Mouse (Mus musculus) heart, embryonic 13.5 days (tissue): ENCODE measurements at regions not wholly inside any gene's neighbourhood (a gene's known extent, or its start where the extent isn't known, plus 50 kb on each side); places are given as distances from the start of the nearest gene placed in this dataset.
A peak's percentile ranks its signal among the peaks of the same experiment; 100 is the strongest.
"Not testable (repeated sequence)": the region's sequence is repeated elsewhere in the genome, so short reads cannot be mapped to it uniquely, and the experiment has no call there.

Experiments
- ATAC-seq: fragments of 200-750 bp; cut with Nextera tagmentation; 2 replicates; pipeline ENCODE4 v1.8.0; 2017; ENCODE audit warnings: moderate TSS enrichment; ENCODE audit not compliant: insufficient number of reproducible peaks, low FRiP score, low TSS enrichment; ENCODE audit errors: extremely low read depth
- H3K27ac ChIP-seq: fragments of 300-500 bp; sonication (generic); replicated peaks from 2 replicates; pipeline ENCODE4 v1.5.1; 2015; ENCODE audit warnings: moderate library complexity, mild to moderate bottlenecking, inconsistent platforms
- H3K27me3 ChIP-seq: fragments of 300-500 bp; sonication (generic); replicated peaks from 2 replicates; pipeline ENCODE4 v1.6.1; 2015; ENCODE audit warnings: mild to moderate bottlenecking, inconsistent platforms
- H3K36me3 ChIP-seq: fragments of 300-500 bp; sonication (generic); 2 replicates; pipeline ENCODE4 v1.6.1; 2015; ENCODE audit warnings: mild to moderate bottlenecking, inconsistent platforms
- H3K4me1 ChIP-seq: fragments of 300-500 bp; sonication (generic); 2 replicates; pipeline ENCODE4 v1.6.1; 2015; ENCODE audit warnings: inconsistent platforms
- H3K4me2 ChIP-seq: fragments of 300-500 bp; sonication (generic); 2 replicates; pipeline ENCODE4 v1.6.1; 2015; ENCODE audit warnings: inconsistent platforms, mild to moderate bottlenecking, moderate library complexity
- H3K4me3 ChIP-seq: fragments of 300-500 bp; sonication (generic); 2 replicates; pipeline ENCODE4 v1.5.1; 2015; ENCODE audit warnings: moderate library complexity, mild to moderate bottlenecking, inconsistent platforms
- H3K9ac ChIP-seq: fragments of 300-500 bp; sonication (generic); 2 replicates; pipeline ENCODE4 v1.6.1; 2015; ENCODE audit warnings: inconsistent platforms, mild to moderate bottlenecking, moderate library complexity
- H3K9me3 ChIP-seq: fragments of 300-500 bp; sonication (generic); 2 replicates; pipeline ENCODE4 v1.6.1; 2016; ENCODE audit warnings: inconsistent platforms
- WGBS: fragments of 180-500 bp; shearing (Covaris S2); methylation state at CpG from one replicate; pipeline ENCODE4 v1.1.7; 2015; ENCODE audit warnings: mixed read lengths; 5-methylcytosine and 5-hydroxymethylcytosine counted together

- Histone ChIP-seq H3K9ac (no peak overlapping the region), H3K9me3 (no peaks in the 10 kb centered on the region), H3K4me1 (no peaks in the 10 kb centered on the region), H3K36me3 (no peaks in the 10 kb centered on the region), H3K27me3 (no peaks in the 10 kb centered on the region), H3K4me2 (no peak overlapping the region), H3K4me3 (no peak overlapping the region), H3K27ac (no peak overlapping the region)
- WGBS = 42% methylated on average over 3 of the region's 3 CpGs
- ATAC-seq = no peak
Measured at GRCm38 (mm10) chr1:113932492-113932891, 1752.1 kb upstream of the Cntnap5a start.

GRCm38 (mm10) chr1:113958016-113958751, 1726.4 kb upstream of the Cntnap5a start:
- H3K4me3 ChIP-seq = no peak overlapping the region
- no peak overlapping the region for H3K4me2 ChIP-seq
- no peaks in the 10 kb centered on the region; the same call in 1 of the 2 replicates for H3K9me3 ChIP-seq
- no peaks in the 10 kb centered on the region for H3K36me3 ChIP-seq
- no peaks in the 10 kb centered on the region for H3K4me1 ChIP-seq
- 73% methylated on average over 6 of the region's 6 CpGs for WGBS
- H3K27ac ChIP-seq = no peak overlapping the region
- no peak overlapping the region for H3K9ac ChIP-seq
- ATAC-seq = no peak
- H3K27me3 ChIP-seq = no peaks in the 10 kb centered on the region

DNA sequence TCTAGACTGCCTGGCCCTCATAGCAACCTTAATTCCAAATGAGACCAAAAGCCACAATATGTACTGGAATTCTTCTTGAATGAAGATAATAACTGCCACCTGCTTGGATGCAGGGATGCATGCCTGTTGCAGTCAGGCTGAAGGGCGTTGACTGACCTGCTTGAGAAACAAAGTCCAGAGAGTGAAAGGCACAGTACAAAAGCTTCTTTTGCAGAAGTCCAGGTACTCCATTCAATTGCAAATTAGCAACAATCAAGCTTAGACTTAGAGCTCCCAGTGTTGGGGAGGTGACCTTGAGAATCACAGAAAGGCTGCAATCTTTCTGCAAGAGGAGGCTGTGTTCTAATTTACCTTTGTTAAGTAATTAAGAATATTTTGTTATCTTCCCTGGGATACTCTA, 1725.3 kb upstream of the Cntnap5a start:
- H3K4me1 ChIP-seq, H3K9ac ChIP-seq, H3K9me3 ChIP-seq, H3K36me3 ChIP-seq, H3K4me2 ChIP-seq, H3K4me3 ChIP-seq, H3K27ac ChIP-seq, ATAC-seq, H3K27me3 ChIP-seq: not testable (repeated sequence)
- 67% methylated on average over 1 of the region's 1 CpGs for WGBS

- H3K27ac ChIP-seq = not testable (repeated sequence)
Measured at GRCm38 (mm10) chr1:113963931-113964330, 1720.6 kb upstream of the Cntnap5a start.

DNA sequence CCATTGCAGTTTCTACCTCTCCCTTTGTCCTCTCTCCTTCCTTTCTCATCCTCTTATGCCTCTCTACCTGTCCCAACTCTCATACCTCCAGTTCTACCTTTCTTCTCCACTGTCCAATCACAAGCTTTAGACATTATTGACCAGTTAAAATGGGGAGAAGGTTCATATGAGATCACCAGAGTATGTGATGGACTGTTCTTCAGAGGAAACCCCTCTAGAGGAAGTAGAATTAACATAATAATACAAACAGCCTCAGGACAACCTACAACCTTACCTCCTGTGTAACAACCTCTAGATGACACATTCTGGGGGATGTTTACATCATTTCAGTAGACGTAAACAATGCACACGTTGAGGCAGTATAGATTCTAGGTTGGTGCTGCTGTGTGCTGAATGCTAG, 1720.1 kb upstream of the Cntnap5a start:
- Histone ChIP-seq H3K27ac (no peak overlapping the region), H3K9me3 (no peaks in the 10 kb centered on the region), H3K4me2 (no peak overlapping the region), H3K36me3 (no peaks in the 10 kb centered on the region), H3K4me1 (no peaks in the 10 kb centered on the region), H3K9ac (no peak overlapping the region), H3K27me3 (no peaks in the 10 kb centered on the region), H3K4me3 (no peak overlapping the region)
- WGBS = 75% methylated on average over 2 of the region's 2 CpGs
- no peak for ATAC-seq

More at GRCm38 (mm10) chr1:113963931-113964330, 1720.6 kb upstream of the Cntnap5a start:
- H3K4me1 ChIP-seq, H3K36me3 ChIP-seq, H3K9me3 ChIP-seq, H3K9ac ChIP-seq, ATAC-seq, H3K4me3 ChIP-seq, H3K27me3 ChIP-seq, H3K4me2 ChIP-seq: not testable (repeated sequence)
- 44% methylated on average over 2 of the region's 2 CpGs for WGBS

DNA sequence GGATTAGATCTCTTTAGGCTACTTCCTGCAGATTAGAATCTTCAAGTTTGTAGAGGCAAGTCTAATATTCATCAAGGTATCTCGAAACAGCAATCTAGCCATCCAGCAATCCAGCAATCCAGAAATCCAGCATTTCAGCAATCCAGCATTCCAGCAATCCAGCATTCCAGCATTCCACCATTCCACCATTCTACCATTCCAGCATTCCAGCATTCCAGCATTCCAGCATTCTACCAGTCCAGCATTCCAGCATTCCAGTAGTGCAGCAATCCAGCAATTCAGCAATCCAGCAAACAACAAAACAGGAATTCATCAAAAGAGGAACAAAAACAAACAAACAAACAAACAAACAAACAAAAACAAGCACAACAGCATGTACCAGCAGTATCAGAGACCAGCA, 1713.9 kb upstream of the Cntnap5a start:
- H3K36me3 ChIP-seq = no peaks in the 10 kb centered on the region
- H3K4me3 ChIP-seq = no peak overlapping the region
- no peaks in the 10 kb centered on the region for H3K27me3 ChIP-seq
- H3K4me2 ChIP-seq = no peak overlapping the region
- H3K4me1 ChIP-seq = no peaks in the 10 kb centered on the region
- 41% methylated on average over 1 of the region's 1 CpGs for WGBS
- H3K9ac ChIP-seq = no peak overlapping the region
- H3K27ac ChIP-seq = no peak overlapping the region
- no peak for ATAC-seq
- no peaks in the 10 kb centered on the region for H3K9me3 ChIP-seq

- ATAC-seq = no peak
- no peaks in the 10 kb centered on the region for H3K9me3 ChIP-seq
- no peak overlapping the region for H3K9ac ChIP-seq
- H3K4me2 ChIP-seq = no peak overlapping the region
- no peak overlapping the region for H3K4me3 ChIP-seq
- H3K27me3 ChIP-seq = no peaks in the 10 kb centered on the region
- no peak overlapping the region for H3K27ac ChIP-seq
- H3K36me3 ChIP-seq = no peaks in the 10 kb centered on the region
- H3K4me1 ChIP-seq = no peaks in the 10 kb centered on the region
Measured at GRCm38 (mm10) chr1:113980111-113980510, 1704.4 kb upstream of the Cntnap5a start.

DNA sequence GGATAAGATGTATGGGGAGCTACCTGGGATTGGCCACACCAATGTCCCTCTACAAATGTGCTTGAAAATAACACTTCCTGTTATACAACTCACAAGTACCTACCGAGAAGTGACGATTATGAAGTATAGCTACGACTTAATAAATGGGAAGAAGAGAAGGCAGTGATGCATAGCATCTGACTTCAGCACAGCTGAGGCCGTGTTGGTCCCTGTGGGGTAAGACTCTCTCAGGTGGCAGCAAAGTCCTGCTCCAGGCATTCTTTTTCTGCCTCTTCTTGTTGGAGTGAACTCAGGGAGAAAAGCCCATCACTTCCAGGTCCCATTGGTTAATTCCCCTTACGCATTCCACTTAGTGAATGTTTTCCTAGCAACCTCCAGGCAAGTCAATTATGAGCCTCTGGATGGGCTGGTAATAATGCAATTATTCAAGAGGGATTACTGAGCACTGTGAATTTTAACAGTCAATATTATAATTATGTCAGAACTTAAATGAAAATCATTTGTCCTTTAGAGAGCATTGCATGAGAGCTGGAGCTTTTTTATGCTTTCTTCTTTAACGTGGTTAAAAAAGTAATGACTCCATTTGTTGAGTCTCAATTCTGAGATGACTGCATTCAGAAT, 1694.8 kb upstream of the Cntnap5a start:
- H3K9ac ChIP-seq = no peak overlapping the region
- WGBS = 78% methylated on average over 6 of the region's 6 CpGs
- no peak overlapping the region for H3K4me2 ChIP-seq
- no peak overlapping the region for H3K27ac ChIP-seq
- H3K4me3 ChIP-seq = no peak overlapping the region
- no peaks in the 10 kb centered on the region for H3K9me3 ChIP-seq
- ATAC-seq = no peak
- H3K27me3 ChIP-seq = no peaks in the 10 kb centered on the region
- no peaks in the 10 kb centered on the region for H3K36me3 ChIP-seq
- no peaks in the 10 kb centered on the region for H3K4me1 ChIP-seq

GRCm38 (mm10) chr1:113992488-113992887, 1692.1 kb upstream of the Cntnap5a start:
- H3K4me3 ChIP-seq = no peak overlapping the region
- H3K9me3 ChIP-seq = no peaks in the 10 kb centered on the region
- no peak overlapping the region for H3K9ac ChIP-seq
- no peak for ATAC-seq
- no peaks in the 10 kb centered on the region for H3K36me3 ChIP-seq
- H3K4me2 ChIP-seq = no peak overlapping the region
- no peaks in the 10 kb centered on the region for H3K4me1 ChIP-seq
- H3K27ac ChIP-seq = no peak overlapping the region
- H3K27me3 ChIP-seq = no peaks in the 10 kb centered on the region
- WGBS = 29% methylated on average over 2 of the region's 2 CpGs

GRCm38 (mm10) chr1:114037877-114038276, 1646.7 kb upstream of the Cntnap5a start:
- no peaks in the 10 kb centered on the region for H3K36me3 ChIP-seq

DNA sequence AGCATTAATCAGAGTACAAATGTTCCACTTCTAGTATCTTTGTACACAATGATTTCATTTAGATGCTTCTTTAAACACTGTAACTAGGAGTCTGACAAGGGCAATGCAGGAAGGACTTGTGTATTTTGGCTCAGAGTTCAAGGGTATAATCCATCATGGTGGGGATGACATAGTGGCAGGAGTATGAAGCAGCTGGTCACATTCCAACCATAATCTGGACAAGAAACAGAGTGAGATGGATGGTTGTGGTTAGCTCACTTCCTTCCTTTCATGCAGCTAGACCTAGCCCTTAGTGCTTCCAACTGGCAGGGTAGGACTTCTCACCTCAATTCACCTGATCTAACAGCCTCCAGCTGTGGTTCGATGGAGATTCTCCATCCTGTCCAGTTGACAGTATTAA, 1645.2 kb upstream of the Cntnap5a start:
- no peaks in the 10 kb centered on the region; the same call in 1 of the 2 replicates for H3K9me3 ChIP-seq
- ATAC-seq = no peak
- 0 out of 2 replicates have a peak overlapping the region, but pooled peaks have one; percentile 12 for H3K27ac ChIP-seq
- no peaks in the 10 kb centered on the region for H3K36me3 ChIP-seq
- H3K27me3 ChIP-seq = no peaks in the 10 kb centered on the region
- 61% methylated on average over 1 of the region's 1 CpGs for WGBS
- H3K9ac ChIP-seq = no peak overlapping the region
- H3K4me1 ChIP-seq = no peaks in the 10 kb centered on the region
- H3K4me3 ChIP-seq = no peak overlapping the region
- no peak overlapping the region for H3K4me2 ChIP-seq

More at GRCm38 (mm10) chr1:114037877-114038276, 1646.7 kb upstream of the Cntnap5a start:
- H3K27me3 ChIP-seq = no peaks in the 10 kb centered on the region
- no peak overlapping the region for H3K27ac ChIP-seq
- H3K4me2 ChIP-seq = no peak overlapping the region
- no peak overlapping the region for H3K9ac ChIP-seq
- ATAC-seq = no peak
- H3K9me3 ChIP-seq = no peaks in the 10 kb centered on the region; the same call in 1 of the 2 replicates
- H3K4me3 ChIP-seq = no peak overlapping the region
- no peaks in the 10 kb centered on the region for H3K4me1 ChIP-seq

DNA sequence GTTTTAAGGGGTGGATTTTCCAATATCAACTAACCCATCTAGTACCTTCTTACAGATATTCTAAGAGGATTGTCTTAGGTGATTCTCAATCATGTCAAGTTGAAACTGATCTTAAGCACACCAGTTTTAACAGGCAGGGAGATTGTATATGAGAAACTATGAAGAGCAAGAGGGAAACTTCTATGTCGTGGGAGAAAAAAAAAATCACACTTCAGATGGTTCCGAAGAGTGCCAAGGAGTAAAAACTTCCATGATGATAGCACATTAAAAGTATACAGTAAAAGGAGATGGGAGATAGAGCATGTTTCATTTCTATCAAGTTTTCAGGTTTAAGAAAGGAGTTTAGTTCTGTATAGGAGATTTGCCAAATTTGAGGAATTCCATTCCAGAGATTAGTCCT, 1621.5 kb upstream of the Cntnap5a start:
- H3K9ac ChIP-seq = no peak overlapping the region
- WGBS = 62% methylated on average over 2 of the region's 2 CpGs
- H3K4me3 ChIP-seq = no peak overlapping the region
- no peaks in the 10 kb centered on the region for H3K4me1 ChIP-seq
- H3K27me3 ChIP-seq = no peaks in the 10 kb centered on the region
- H3K36me3 ChIP-seq = no peaks in the 10 kb centered on the region
- no peak overlapping the region for H3K4me2 ChIP-seq
- ATAC-seq = no peak
- H3K27ac ChIP-seq = no peak overlapping the region
- no peaks in the 10 kb centered on the region for H3K9me3 ChIP-seq
